In genomic region chr7:4082804-4083203, GRCm38 (mm10) we compare ENCODE assay signal across 9 mouse cellular contexts. TPM values are rescaled to one million over a fixed set of nuclear protein-coding genes. Genes with fewer than 3 reads are reported as not detected.
DNase-seq lines count a peak whose midpoint lies in the region; ATAC-seq and TF ChIP-seq lines count a peak whose summit lies in the region.
"Had no signal": no experiment of that assay in that cellular context is flagged by ENCODE, and none has a peak within 500 bp of the region (broad histone marks: within the 10 kb centered on the region; RNA-seq: fewer than 3 reads in every experiment).

No protein-coding gene starts in this region.

- no peak for TF ChIP-seq POLR2A in liver, adult 2 months (IDR thresholded peaks at IDR 0.05; ENCODE audit: extremely low read depth, insufficient read depth, low read length)

- peak; percentile 41; the same call in 1 of the 2 replicates for ATAC-seq in heart, embryonic 16.5 days (replicated peaks; ENCODE audit: extremely low read depth, insufficient read depth, low FRiP score)
- no peak for ATAC-seq in midbrain, embryonic 16.5 days
- ATAC-seq in hindbrain, embryonic 16.5 days: no peak

- H3K4me2 ChIP-seq in heart, embryonic 16.5 days (ENCODE audit: low read depth, low read length): 0 out of 2 replicates have a peak overlapping the region, but pooled peaks have one; percentile 17
- no peak overlapping the region for H3K4me2 ChIP-seq in midbrain, embryonic 16.5 days (ENCODE audit: low read length)
- no peak overlapping the region for H3K4me2 ChIP-seq in hindbrain, embryonic 16.5 days (ENCODE audit: low read length)
- H3K4me2 ChIP-seq: embryonic facial prominence, embryonic 12.5 days had no signal

- DNase-seq in liver, adult 2 months (ENCODE audit: extremely low read depth, low read depth, low spot score): peak; percentile 63
- DNase-seq in liver: no peak
- DNase-seq in lung, postnatal 25 days (ENCODE audit: low spot score): peak; percentile 81
- peak; percentile 50 for DNase-seq in thymus, postnatal 4 days
- no peak for DNase-seq in urinary bladder, postnatal 25 days (ENCODE audit: low spot score)

- H3K4me3 ChIP-seq in liver, adult 2 months (ENCODE audit: insufficient read depth, low read depth, low read length): no peak overlapping the region
- H3K4me3 ChIP-seq in heart, embryonic 16.5 days (ENCODE audit: low read length): no peak overlapping the region
- no peak overlapping the region for H3K4me3 ChIP-seq in midbrain, embryonic 16.5 days (ENCODE audit: low read depth, low read length)
- no peak overlapping the region for H3K4me3 ChIP-seq in hindbrain, embryonic 16.5 days (ENCODE audit: low read length)
- H3K4me3 ChIP-seq: embryonic facial prominence, embryonic 12.5 days had no signal

- H3K4me1 ChIP-seq in liver, adult 2 months (ENCODE audit: control insufficient read depth, insufficient read depth, low read length): no peaks in the 10 kb centered on the region; the same call in 1 of the 2 replicates
- no peaks in the 10 kb centered on the region for H3K4me1 ChIP-seq in heart, embryonic 16.5 days (ENCODE audit: control insufficient read depth, insufficient read depth, low read length)
- H3K4me1 ChIP-seq in midbrain, embryonic 16.5 days (ENCODE audit: control insufficient read depth, insufficient read depth, low read length): no peaks in the 10 kb centered on the region
- no peaks in the 10 kb centered on the region for H3K4me1 ChIP-seq in hindbrain, embryonic 16.5 days (ENCODE audit: control insufficient read depth, insufficient read depth, low read depth, low read length)
- H3K4me1 ChIP-seq: embryonic facial prominence, embryonic 12.5 days had no signal

- no peaks in the 10 kb centered on the region for H3K27me3 ChIP-seq in liver, adult 2 months (ENCODE audit: control insufficient read depth, insufficient read depth, low read length)
- H3K27me3 ChIP-seq in heart, embryonic 16.5 days (ENCODE audit: control insufficient read depth, insufficient read depth, low read length): no peaks in the 10 kb centered on the region
- no peaks in the 10 kb centered on the region for H3K27me3 ChIP-seq in midbrain, embryonic 16.5 days (ENCODE audit: control insufficient read depth, insufficient read depth, low read depth, low read length)
- H3K27me3 ChIP-seq in hindbrain, embryonic 16.5 days (replicated peaks; ENCODE audit: control insufficient read depth, insufficient read depth, low read length): no peaks in the 10 kb centered on the region
- H3K27me3 ChIP-seq: embryonic facial prominence, embryonic 12.5 days had no signal

- WGBS in liver, adult 2 months: 1% methylated on average over 2 of the region's 2 CpGs
- 24% methylated on average over 2 of the region's 2 CpGs for WGBS in heart, embryonic 16.5 days
- 62% methylated on average over 2 of the region's 2 CpGs for WGBS in midbrain, embryonic 16.5 days
- 55% methylated on average over 2 of the region's 2 CpGs for WGBS in hindbrain, embryonic 16.5 days

- H3K9me3 ChIP-seq in heart, embryonic 16.5 days (replicated peaks; ENCODE audit: control insufficient read depth, low read length): no peaks in the 10 kb centered on the region
- no peaks in the 10 kb centered on the region for H3K9me3 ChIP-seq in midbrain, embryonic 16.5 days (replicated peaks; ENCODE audit: control insufficient read depth, low read length, poor library complexity, severe bottlenecking)
- no peaks in the 10 kb centered on the region for H3K9me3 ChIP-seq in hindbrain, embryonic 16.5 days (ENCODE audit: control insufficient read depth, low read length)
- H3K9me3 ChIP-seq: embryonic facial prominence, embryonic 12.5 days had no signal

- no peaks in the 10 kb centered on the region for H3K36me3 ChIP-seq in liver, adult 2 months (ENCODE audit: control insufficient read depth, insufficient read depth, low read length)
- H3K36me3 ChIP-seq in heart, embryonic 16.5 days (ENCODE audit: control insufficient read depth, insufficient read depth): no peaks in the 10 kb centered on the region
- H3K36me3 ChIP-seq in midbrain, embryonic 16.5 days (ENCODE audit: control insufficient read depth, insufficient read depth, low read length): no peaks in the 10 kb centered on the region
- no peaks in the 10 kb centered on the region for H3K36me3 ChIP-seq in hindbrain, embryonic 16.5 days (ENCODE audit: control insufficient read depth, insufficient read depth, low read length)
- H3K36me3 ChIP-seq: embryonic facial prominence, embryonic 12.5 days had no signal

- TF ChIP-seq CTCF in liver, adult 2 months (IDR thresholded peaks at IDR 0.05; ENCODE audit: low read depth, low read length): no peak

- H3K9ac ChIP-seq in liver, adult 2 months (ENCODE audit: low read depth, low read length): peak overlapping the region; percentile 39; the same call in 1 of the 2 replicates
- no peak overlapping the region for H3K9ac ChIP-seq in heart, embryonic 16.5 days (ENCODE audit: low read length)
- H3K9ac ChIP-seq in midbrain, embryonic 16.5 days (ENCODE audit: low read depth, low read length): no peak overlapping the region
- H3K9ac ChIP-seq in hindbrain, embryonic 16.5 days (ENCODE audit: low read depth, low read length): no peak overlapping the region
- H3K9ac ChIP-seq: embryonic facial prominence, embryonic 12.5 days had no signal

- no peaks in the 10 kb centered on the region for H3K79me2 ChIP-seq in liver, adult 2 months (ENCODE audit: control insufficient read depth, insufficient read depth, low read length)

- H3K27ac ChIP-seq in liver, adult 2 months (replicated peaks; ENCODE audit: insufficient read depth, low read depth, low read length): peak overlapping the region; percentile 21; the same call in 1 of the 2 replicates
- H3K27ac ChIP-seq in heart, embryonic 16.5 days (ENCODE audit: low read length): no peak overlapping the region
- H3K27ac ChIP-seq in midbrain, embryonic 16.5 days (ENCODE audit: low read length): no peak overlapping the region
- no peak overlapping the region for H3K27ac ChIP-seq in hindbrain, embryonic 16.5 days (ENCODE audit: low read depth, low read length)
- H3K27ac ChIP-seq: embryonic facial prominence, embryonic 12.5 days had no signal

RNA-seq across cellular contexts. Expression of gene Lair1, which starts 19.8 kb away (rescaled TPM):
- total RNA-seq in liver, adult 2 months (2014; rRNA removed): 3.7 and 5.8 TPM in 2 replicates
- 1.4 and 3.7 TPM in 2 replicates for polyA plus RNA-seq in liver, adult 2 months (2012; rRNA removed)
- 2.0 and 2.4 TPM in 2 replicates for polyA plus RNA-seq in heart, embryonic 16.5 days (2015; fragmentation: Nextera tagmentation; extraction: Ambion mirVana)
- 1.7 and 1.9 TPM in 2 replicates for polyA plus RNA-seq in midbrain, embryonic 16.5 days (2015; fragmentation: Nextera tagmentation; extraction: Ambion mirVana)
- 3.1 and 3.5 TPM in 2 replicates for polyA plus RNA-seq in hindbrain, embryonic 16.5 days (2015; fragmentation: Nextera tagmentation; extraction: Ambion mirVana)

RNA-seq across cellular contexts. Expression of gene Ttyh1, which starts 36.4 kb away (rescaled TPM):
- total RNA-seq in liver, adult 2 months (2014; rRNA removed): 0.65 and 2.8 TPM in 2 replicates
- 2.3 and 2.4 TPM in 2 replicates for polyA plus RNA-seq in liver, adult 2 months (2012; rRNA removed)
- 1.3 and 2.0 TPM in 2 replicates for polyA plus RNA-seq in heart, embryonic 16.5 days (2015; fragmentation: Nextera tagmentation; extraction: Ambion mirVana)
- polyA plus RNA-seq in midbrain, embryonic 16.5 days (2015; fragmentation: Nextera tagmentation; extraction: Ambion mirVana): 122 and 158 TPM in 2 replicates
- 204 and 239 TPM in 2 replicates for polyA plus RNA-seq in hindbrain, embryonic 16.5 days (2015; fragmentation: Nextera tagmentation; extraction: Ambion mirVana)

RNA-seq across cellular contexts. Expression of gene Leng8, which starts 54.0 kb away (rescaled TPM):
- total RNA-seq in liver, adult 2 months (2014; rRNA removed): 36.0 and 36.1 TPM in 2 replicates
- 76.2 and 148 TPM in 2 replicates for polyA plus RNA-seq in liver, adult 2 months (2012; rRNA removed)
- polyA plus RNA-seq in heart, embryonic 16.5 days (2015; fragmentation: Nextera tagmentation; extraction: Ambion mirVana): 47.8 and 50.5 TPM in 2 replicates
- 81.8 and 83.3 TPM in 2 replicates for polyA plus RNA-seq in midbrain, embryonic 16.5 days (2015; fragmentation: Nextera tagmentation; extraction: Ambion mirVana)
- 57.4 and 75.4 TPM in 2 replicates for polyA plus RNA-seq in hindbrain, embryonic 16.5 days (2015; fragmentation: Nextera tagmentation; extraction: Ambion mirVana)

Comparison
In these comparisons a context has a peak if more than half of its experiments do, and no peak if none do; other contexts are left out.
1. DNase-seq: peak in liver, adult 2 months (single experiment), lung, postnatal 25 days (single experiment) and thymus, postnatal 4 days (single experiment); none in liver (single experiment) and urinary bladder, postnatal 25 days (single experiment).
2. RNA of gene Ttyh1, which starts 36.4 kb away (polyA plus RNA-seq): 204 to 239 TPM in hindbrain, embryonic 16.5 days and 122 to 158 TPM in midbrain, embryonic 16.5 days; 2.3 to 2.4 TPM in liver, adult 2 months and 1.3 to 2.0 TPM in heart, embryonic 16.5 days; every median in the first group is over 10 times any median in the second.